Mouse (Mus musculus): ENCODE measurements around the gene Phldb2. TPM values are rescaled to one million over a fixed set of nuclear protein-coding genes. Genes with fewer than 3 reads are reported as not detected.

Gene Phldb2
- total RNA-seq, 4 experiments from 2014 or later, result 6.1 to 8.0 (median 7.6) TPM

- DNase-seq (ENCODE audit: low spot score in 2 of 2), result no peak
Measured at GRCm38 (mm10) chr16:45795188-45795693, 158.2 kb downstream of the Phldb2 start.

- DNase-seq (ENCODE audit: low spot score in 2 of 2), result no peak
Measured at GRCm38 (mm10) chr16:45792781-45793180, 160.6 kb downstream of the Phldb2 start.

DNA sequence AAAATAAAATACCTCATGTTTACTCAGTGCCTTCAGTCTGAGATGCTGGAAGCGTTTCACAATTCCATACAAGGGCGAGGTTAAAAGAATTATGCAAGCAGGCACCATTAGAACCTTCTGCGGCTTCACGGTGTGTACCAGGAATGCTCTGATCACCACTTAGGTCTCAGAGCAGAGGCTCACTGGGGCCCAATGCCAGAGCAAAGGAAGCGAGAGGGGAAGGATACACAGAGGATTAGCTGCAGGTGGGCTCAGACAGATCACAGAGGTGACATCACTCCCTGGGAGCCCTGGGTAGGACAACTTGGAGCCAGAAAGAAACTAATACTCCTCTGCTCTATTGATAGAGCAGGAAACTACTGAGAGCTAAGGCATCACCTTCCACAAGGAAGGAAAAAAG is 162.1 kb downstream of the Phldb2 start:
- DNase-seq (ENCODE audit: low spot score in 2 of 2), result no peak

DNA sequence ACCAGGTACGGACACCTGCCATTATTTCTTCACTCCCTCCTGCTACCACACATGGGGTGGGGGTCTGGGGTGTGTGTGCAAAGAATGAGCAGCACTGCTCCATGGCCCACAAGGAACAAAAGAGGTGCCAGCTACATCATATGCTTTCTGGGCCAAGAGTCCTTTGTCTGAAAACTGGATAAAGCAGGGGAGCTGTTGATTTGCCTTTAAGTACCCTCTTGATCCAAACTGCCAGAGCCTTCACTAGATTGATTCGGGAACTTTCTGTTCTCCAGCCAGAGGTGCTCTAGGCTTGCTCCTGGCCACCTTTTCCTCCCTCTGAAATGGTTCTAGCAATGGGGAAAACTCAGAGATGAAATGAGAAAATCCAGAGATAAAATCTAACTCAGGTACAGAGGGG is 164.1 kb downstream of the Phldb2 start:
- no peak for DNase-seq (ENCODE audit: low spot score in 2 of 2)

DNA sequence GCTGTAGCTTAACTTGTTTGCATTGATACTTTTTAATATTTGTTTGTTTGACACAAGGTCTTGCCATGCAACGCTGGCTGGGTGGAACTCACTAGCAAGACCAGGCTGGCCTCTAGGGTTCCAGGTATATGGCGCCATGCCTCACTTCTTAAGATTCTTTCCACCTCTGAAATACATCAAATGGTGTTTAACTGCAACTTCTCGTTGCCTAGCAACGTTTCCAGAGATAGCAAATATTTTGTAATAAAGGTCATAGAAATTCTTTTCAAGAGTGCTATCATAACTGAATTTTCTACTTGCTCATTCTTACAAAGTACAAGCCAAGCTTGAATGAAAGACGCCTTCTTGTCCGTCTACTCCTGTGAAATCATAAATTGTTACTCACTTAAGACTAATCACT is 165.7 kb downstream of the Phldb2 start:
- no peak for DNase-seq (ENCODE audit: low spot score in 2 of 2)

- no peak for DNase-seq (ENCODE audit: low spot score in 2 of 2)
Measured at GRCm38 (mm10) chr16:45786639-45787038, 166.8 kb downstream of the Phldb2 start.

GRCm38 (mm10) chr16:45780001-45780400 is 173.4 kb downstream of the Phldb2 start:
- DNase-seq (ENCODE audit: low spot score in 2 of 2), result no peak

- DNase-seq (ENCODE audit: low spot score in 2 of 2), result no peak
Measured at GRCm38 (mm10) chr16:45774813-45775212, 178.6 kb downstream of the Phldb2 start.

GRCm38 (mm10) chr16:45770914-45771313 is 182.5 kb downstream of the Phldb2 start:
- DNase-seq (ENCODE audit: low spot score in 2 of 2), result no peak

DNA sequence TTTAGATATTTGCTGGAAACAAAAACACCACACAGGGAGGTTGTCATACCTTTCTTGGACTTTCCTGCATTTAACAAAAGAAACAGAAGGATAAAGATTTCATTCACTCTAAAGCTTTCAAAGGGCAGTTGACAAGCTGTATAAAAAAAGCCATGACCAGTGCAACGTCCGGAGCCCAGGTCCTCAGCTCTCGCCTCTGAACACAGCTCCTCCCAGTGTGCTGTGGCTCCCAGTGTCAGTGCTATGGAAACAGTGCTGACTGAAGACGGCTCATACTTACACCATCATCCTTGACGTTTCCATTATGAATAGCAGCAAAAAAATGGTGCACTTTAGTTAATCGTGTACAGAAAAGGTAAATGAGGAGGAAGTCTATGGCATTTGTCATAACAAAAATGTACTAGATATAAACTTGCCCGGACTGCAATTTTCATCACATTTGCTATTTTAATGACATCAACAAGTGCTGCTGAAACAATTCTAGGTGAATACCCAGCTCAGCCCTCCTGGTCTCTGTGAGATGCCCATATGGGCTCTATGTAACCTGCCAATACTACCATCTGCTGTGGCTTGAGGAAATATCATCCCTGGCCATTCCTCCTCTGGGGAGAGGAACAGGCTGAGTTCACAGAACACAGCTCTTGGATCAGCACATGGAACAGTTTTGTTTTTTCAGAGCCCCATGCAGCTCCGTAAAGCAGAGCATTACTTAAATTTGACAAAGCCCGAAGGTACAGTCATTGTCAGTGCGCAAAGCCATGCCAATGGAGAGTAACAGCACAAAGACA is 185.4 kb downstream of the Phldb2 start:
- no peak for DNase-seq (ENCODE audit: low spot score in 2 of 2)

DNA sequence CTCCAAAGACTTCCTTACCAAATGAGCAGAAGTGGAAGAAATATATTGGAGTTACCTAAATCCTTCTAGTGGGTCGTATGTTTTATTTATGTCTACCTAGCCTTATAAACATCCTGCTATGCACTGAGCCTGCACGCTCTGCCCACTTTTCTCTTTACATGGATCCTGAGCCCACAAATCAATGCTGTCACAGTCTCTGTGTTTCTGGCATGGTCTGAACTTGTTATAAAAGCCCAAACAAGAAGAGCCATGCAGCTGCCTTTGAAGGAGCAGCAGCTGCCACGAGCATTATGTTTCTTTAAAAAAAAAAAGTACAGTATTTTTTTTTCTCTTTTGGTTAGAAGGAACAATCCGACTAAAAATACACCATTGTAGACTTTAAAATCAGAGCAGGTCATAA is 186.0 kb downstream of the Phldb2 start:
- no peak for DNase-seq (ENCODE audit: low spot score in 2 of 2)

- DNase-seq (ENCODE audit: low spot score in 2 of 2), result no peak
Measured at GRCm38 (mm10) chr16:45765801-45766494, 187.4 kb downstream of the Phldb2 start.

DNA sequence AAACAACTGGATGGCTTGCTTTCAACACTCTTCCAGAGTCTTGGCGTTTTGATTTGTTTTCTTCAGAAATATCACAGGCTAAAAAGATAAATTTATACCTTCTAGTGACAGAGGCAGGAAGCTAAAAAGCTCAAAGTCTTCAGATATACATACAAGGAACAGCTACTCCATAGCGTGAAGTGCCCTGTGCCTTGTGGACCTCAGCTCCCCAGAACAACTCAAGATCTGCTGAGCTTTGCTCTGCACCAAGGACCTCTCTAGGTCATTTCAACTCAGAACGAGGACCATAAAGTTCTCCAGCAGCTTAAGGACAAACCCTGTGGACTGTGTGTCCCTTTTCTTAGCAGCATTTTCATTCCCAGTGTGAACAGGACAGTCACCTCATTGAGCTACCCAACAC is 188.3 kb downstream of the Phldb2 start:
- no peak for DNase-seq (ENCODE audit: low spot score in 2 of 2)

DNA sequence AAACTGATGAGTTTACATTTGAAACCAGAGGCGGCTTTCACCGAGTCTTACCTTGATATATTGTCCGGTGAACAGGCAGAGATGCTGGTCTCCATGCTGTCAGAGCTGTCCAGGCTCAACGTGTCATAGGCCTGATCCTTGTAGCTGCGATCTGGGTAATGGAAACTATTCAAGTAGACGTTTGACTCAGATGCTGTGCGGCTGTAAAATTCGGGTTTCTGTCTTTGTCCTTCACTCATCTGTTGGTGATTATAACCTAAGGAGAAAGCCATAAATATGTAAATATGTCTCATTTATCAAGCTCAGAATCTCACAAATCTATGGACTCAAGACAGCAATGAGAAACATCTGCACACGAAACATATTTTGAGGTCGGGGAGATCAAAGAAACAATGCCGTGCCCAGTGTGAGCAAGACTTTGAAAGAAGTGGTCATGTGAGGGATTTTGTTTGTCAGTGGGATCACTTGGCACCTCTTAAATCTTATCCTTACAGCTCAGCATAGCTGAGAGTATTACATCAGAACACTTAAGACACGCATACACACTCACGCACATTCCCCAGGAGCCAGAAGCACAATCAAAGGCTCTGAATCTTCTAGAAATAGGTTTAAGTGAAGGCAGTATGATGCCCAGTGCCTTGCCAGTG is 190.4 kb downstream of the Phldb2 start:
- no peak for DNase-seq (ENCODE audit: low spot score in 2 of 2)

- no peak for DNase-seq (ENCODE audit: low spot score in 2 of 2)
Measured at GRCm38 (mm10) chr16:45761425-45761824, 192.0 kb downstream of the Phldb2 start.

- no peak for DNase-seq (ENCODE audit: low spot score in 2 of 2)
Measured at GRCm38 (mm10) chr16:45758726-45759269, 194.6 kb downstream of the Phldb2 start.

GRCm38 (mm10) chr16:45757421-45758078 is 195.8 kb downstream of the Phldb2 start:
- no peak for DNase-seq (ENCODE audit: low spot score in 2 of 2)

- no peak for DNase-seq (ENCODE audit: low spot score in 2 of 2)
Measured at GRCm38 (mm10) chr16:45756855-45757254, 196.5 kb downstream of the Phldb2 start.

GRCm38 (mm10) chr16:45743591-45744144 is 209.7 kb downstream of the Phldb2 start:
- no peak for DNase-seq (ENCODE audit: low spot score in 2 of 2)

DNA sequence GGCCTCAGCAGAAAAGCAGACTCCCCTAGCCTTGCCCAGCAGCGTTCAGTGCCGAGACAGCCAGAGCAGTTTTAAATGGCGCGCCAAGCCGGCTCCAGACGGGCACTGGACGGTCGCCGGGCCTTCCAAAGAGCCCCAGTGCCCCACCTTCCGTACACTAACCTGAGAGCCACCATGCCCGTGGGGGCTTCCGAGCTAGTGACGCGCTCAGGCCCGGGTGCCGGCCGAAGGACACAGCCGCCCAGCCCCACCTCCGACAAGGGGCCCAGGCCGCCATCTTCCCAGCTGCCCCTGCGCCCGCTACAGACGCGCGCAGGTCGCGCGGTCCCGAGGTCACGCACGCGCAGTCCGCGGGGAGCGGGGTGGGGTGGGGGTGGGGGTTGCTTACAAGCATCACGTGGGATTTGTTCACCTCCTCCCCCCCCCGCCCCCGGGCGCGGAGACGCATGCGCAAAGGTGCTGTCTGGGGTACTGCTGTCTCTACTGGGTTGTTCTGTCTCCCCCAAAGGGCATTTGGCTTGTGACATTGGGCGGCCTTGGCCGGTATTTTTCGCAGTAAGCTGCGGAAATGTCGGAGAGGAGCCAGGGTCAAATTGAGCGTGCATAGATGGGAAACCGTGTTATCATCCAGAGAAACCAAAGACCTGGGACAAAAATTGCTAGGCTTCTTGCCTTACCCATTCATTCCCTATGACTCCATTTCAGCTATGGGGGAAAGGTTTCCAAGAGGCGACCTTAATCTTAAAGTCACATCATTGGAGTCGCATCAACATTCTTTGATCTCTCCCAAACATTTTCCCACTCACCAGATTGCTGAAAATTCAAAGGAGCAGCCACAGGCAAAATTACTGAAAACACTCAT is 210.6 kb downstream of the Phldb2 start, which contains the start of gene Abhd10:
TSS of gene Abhd10 (minus strand) at position 341 of the 862 bp plus-strand sequence.
- DNase-seq (ENCODE audit: low spot score in 2 of 2), result peak; percentile 94 to 96
